Mouse (Mus musculus): Measurements from ENCODE around the gene Bpnt1. TPM values are rescaled to one million over a fixed set of nuclear protein-coding genes. Genes with fewer than 3 reads are reported as not detected.

The Bpnt1 gene
- polyA plus RNA-seq, 1 experiment from 2014 or later, result 108 TPM

DNA sequence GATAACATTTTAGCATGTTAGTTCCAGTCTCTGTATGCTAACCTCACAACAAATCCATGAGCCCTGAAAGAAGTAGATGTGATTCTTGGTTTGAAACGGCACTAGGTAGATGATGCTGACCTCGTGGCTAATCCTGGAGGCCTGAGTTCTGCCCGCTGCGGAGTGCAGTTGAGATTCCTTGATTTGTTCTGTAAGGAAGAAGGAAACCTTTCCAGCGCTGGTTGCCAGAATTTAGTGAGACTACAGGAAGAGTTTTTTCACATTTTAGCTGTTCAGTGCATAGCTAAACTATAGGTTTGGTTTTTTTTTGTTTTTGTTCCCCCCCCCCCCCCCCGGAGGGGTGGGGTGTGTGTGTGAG, 32.2 kb downstream of the Bpnt1 start:
- WGBS, result 23% methylated on average over 6 of the region's 6 CpGs
- DNase-seq (ENCODE audit: low spot score) (peak; percentile 10), ATAC-seq (replicated peaks; ENCODE audit: low FRiP score, low read depth) (no peak)
- Histone ChIP-seq H3K9ac (ENCODE audit: low read depth, low read length) (peak overlapping the region; percentile 44; the same call in 1 of the 2 replicates), H3K27ac (no peak overlapping the region), H3K27me3 (ENCODE audit: insufficient read depth, low read length) (no peaks in the 10 kb centered on the region), H3K9me3 (replicated peaks; ENCODE audit: low read length) (no peaks in the 10 kb centered on the region), H3K4me3 (replicated peaks; ENCODE audit: low read depth, low read length) (peak overlapping the region; percentile 94), H3K4me1 (replicated peaks; ENCODE audit: insufficient read depth, low read length) (peaks cover 12% of the 10 kb centered on the region; the same call in 1 of the 2 replicates), H3K4me2 (ENCODE audit: low read length) (peak overlapping the region; percentile 77), H3K36me3 (ENCODE audit: insufficient read depth, low read length) (peaks cover 5% of the 10 kb centered on the region; the same call in 1 of the 2 replicates)
- TF ChIP-seq CTCF (IDR thresholded peaks at IDR 0.05; ENCODE audit: low read depth), result no peak

DNA sequence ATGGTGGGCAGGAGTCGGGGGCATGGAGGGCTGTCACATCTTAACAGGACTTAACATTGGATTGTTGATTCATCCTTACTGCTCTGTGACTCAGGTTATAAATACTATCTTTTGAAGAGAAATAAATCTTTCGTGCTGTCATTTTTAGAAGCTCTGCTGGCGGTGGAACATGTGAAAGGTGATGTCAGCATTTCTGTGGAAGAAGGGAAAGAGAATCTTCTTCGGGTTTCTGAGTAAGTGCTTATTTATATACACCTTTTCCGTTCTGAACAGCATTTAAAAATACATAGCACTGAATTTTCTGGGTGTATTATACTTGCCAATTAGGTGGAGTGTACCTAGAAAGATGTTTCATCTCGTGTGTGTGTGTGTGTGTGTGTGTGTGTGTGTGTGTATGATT, 35.4 kb downstream of the Bpnt1 start:
- H3K9me3 ChIP-seq (replicated peaks; ENCODE audit: low read length), result no peaks in the 10 kb centered on the region
- ATAC-seq (replicated peaks; ENCODE audit: low FRiP score, low read depth) (no peak), DNase-seq (ENCODE audit: low spot score) (no peak)
- peaks cover 7% of the 10 kb centered on the region; the same call in 1 of the 2 replicates for H3K4me1 ChIP-seq (replicated peaks; ENCODE audit: insufficient read depth, low read length)
- H3K9ac ChIP-seq (ENCODE audit: low read depth, low read length), result no peak overlapping the region
- no peak overlapping the region for H3K27ac ChIP-seq
- H3K36me3 ChIP-seq (ENCODE audit: insufficient read depth, low read length), result peaks cover 20% of the 10 kb centered on the region
- WGBS, result 81% methylated on average over 6 of the region's 6 CpGs
- H3K27me3 ChIP-seq (ENCODE audit: insufficient read depth, low read length), result no peaks in the 10 kb centered on the region
- H3K4me3 ChIP-seq (replicated peaks; ENCODE audit: low read depth, low read length), result no peak overlapping the region
- no peak for TF ChIP-seq CTCF (IDR thresholded peaks at IDR 0.05; ENCODE audit: low read depth)
- H3K4me2 ChIP-seq (ENCODE audit: low read length), result no peak overlapping the region

DNA sequence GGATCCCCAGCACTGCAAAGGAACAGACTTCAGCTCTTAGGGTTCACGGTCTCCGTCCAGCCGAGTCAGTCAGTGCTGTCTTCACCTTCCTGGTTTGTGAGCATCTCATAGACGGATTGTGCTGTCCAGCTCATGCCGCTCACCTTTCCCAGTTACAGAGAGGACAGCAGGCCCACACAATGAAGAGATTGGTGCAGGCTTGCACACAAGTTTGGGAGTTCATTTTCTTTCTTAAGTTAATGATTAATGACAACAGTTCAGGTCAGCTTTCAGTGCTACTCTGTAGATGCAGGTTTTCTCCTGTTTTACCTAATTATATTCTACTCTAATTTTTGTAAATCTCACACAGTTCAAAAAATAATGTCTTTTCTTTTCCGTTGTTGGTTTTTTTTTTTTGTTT, 38.0 kb downstream of the Bpnt1 start:
- DNase-seq (ENCODE audit: low spot score) (no peak), ATAC-seq (replicated peaks; ENCODE audit: low FRiP score, low read depth) (no peak)
- Histone ChIP-seq H3K27ac (no peak overlapping the region), H3K9ac (ENCODE audit: low read depth, low read length) (no peak overlapping the region), H3K4me2 (ENCODE audit: low read length) (no peak overlapping the region), H3K9me3 (replicated peaks; ENCODE audit: low read length) (no peaks in the 10 kb centered on the region), H3K4me1 (replicated peaks; ENCODE audit: insufficient read depth, low read length) (no peaks in the 10 kb centered on the region), H3K36me3 (ENCODE audit: insufficient read depth, low read length) (peaks cover 37% of the 10 kb centered on the region), H3K4me3 (replicated peaks; ENCODE audit: low read depth, low read length) (no peak overlapping the region), H3K27me3 (ENCODE audit: insufficient read depth, low read length) (no peaks in the 10 kb centered on the region)
- TF ChIP-seq CTCF (IDR thresholded peaks at IDR 0.05; ENCODE audit: low read depth), result no peak
- WGBS, result 81% methylated on average over 6 of the region's 6 CpGs

DNA sequence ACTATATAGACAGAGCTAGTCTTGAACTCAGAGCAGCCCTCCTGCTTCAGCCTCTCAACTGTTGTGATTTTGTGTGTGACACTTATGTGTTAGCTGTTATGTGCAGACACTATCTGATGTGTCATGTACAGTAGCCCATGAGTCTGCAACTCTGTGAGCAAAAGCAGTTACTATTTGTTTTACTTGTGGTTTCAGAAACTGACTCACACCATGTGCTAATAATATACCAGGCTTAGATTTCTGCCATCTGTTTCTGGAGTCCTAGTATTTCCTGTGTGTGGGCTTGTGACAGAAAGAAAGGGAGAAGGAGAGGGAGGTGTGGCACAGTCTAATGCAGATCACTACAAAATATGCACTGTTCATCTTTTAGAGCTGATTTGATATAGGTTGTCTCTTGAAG, 44.4 kb downstream of the Bpnt1 start:
- DNase-seq (ENCODE audit: low spot score) (no peak), ATAC-seq (replicated peaks; ENCODE audit: low FRiP score, low read depth) (no peak)

DNA sequence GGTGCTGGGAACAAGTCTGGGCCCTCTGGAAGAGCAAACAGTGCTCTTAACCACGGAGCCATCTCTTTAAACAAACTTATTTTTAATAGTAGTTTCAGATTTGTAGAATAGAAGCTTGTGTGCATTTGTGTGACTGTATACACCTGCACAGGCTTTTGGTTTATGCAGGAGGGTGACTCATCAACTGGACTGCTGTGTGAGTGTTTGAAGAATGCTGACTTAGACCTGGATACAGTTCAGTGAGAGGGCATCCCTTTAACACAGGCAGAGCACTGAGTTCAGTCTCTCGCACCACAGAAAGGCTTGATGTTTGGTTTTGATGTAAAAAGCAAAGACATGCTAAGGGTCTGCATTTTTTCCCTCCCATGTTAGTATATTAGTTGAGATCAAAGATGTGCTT, 45.5 kb downstream of the Bpnt1 start:
- ATAC-seq (replicated peaks; ENCODE audit: low FRiP score, low read depth), result no peak
- Histone ChIP-seq H3K4me3 (replicated peaks; ENCODE audit: low read depth, low read length) (no peak overlapping the region), H3K9me3 (replicated peaks; ENCODE audit: low read length) (no peaks in the 10 kb centered on the region), H3K36me3 (ENCODE audit: insufficient read depth, low read length) (peaks cover 66% of the 10 kb centered on the region), H3K4me2 (ENCODE audit: low read length) (no peak overlapping the region), H3K9ac (ENCODE audit: low read depth, low read length) (no peak overlapping the region), H3K27me3 (ENCODE audit: insufficient read depth, low read length) (no peaks in the 10 kb centered on the region), H3K4me1 (replicated peaks; ENCODE audit: insufficient read depth, low read length) (no peaks in the 10 kb centered on the region), H3K27ac (no peak overlapping the region)
- DNase-seq (ENCODE audit: low spot score), result no peak
- TF ChIP-seq CTCF (IDR thresholded peaks at IDR 0.05; ENCODE audit: low read depth), result no peak
- WGBS, result 81% methylated on average over 2 of the region's 2 CpGs

More for the DNA sequence above, 44.4 kb downstream of the Bpnt1 start:
- H3K9me3 ChIP-seq (replicated peaks; ENCODE audit: low read length), result no peaks in the 10 kb centered on the region
- H3K27me3 ChIP-seq (ENCODE audit: insufficient read depth, low read length), result no peaks in the 10 kb centered on the region
- H3K4me2 ChIP-seq (ENCODE audit: low read length), result no peak overlapping the region
- no peak overlapping the region for H3K4me3 ChIP-seq (replicated peaks; ENCODE audit: low read depth, low read length)
- TF ChIP-seq CTCF (IDR thresholded peaks at IDR 0.05; ENCODE audit: low read depth), result no peak
- H3K4me1 ChIP-seq (replicated peaks; ENCODE audit: insufficient read depth, low read length), result no peaks in the 10 kb centered on the region
- H3K27ac ChIP-seq, result no peak overlapping the region
- no peak overlapping the region for H3K9ac ChIP-seq (ENCODE audit: low read depth, low read length)
- peaks cover 69% of the 10 kb centered on the region for H3K36me3 ChIP-seq (ENCODE audit: insufficient read depth, low read length)

DNA sequence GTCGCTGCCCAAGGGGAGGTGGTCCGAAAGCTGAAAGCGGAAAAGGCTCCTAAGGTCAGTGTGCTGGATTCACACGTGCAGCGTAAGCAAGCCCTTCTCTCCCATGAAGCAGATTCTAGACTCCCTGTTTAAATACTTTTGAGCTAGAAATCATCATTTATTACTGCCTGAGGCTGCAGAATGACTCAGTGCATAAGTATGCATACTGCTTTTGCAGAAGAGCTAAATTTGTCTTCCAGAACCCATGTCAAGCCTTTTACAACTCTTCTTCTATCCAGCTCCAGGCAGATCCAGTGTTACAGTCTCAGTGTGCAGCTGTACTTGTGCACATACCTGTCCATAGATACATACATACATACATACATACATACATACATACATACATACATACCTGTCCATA, 69.7 kb downstream of the Bpnt1 start:
- TF ChIP-seq CTCF (IDR thresholded peaks at IDR 0.05; ENCODE audit: low read depth), result no peak
- no peak overlapping the region for H3K4me2 ChIP-seq (ENCODE audit: low read length)
- no peaks in the 10 kb centered on the region for H3K4me1 ChIP-seq (replicated peaks; ENCODE audit: insufficient read depth, low read length)
- no peak overlapping the region for H3K27ac ChIP-seq
- DNase-seq (ENCODE audit: low spot score) (peak; percentile 5), ATAC-seq (replicated peaks; ENCODE audit: low FRiP score, low read depth) (no peak)
- peaks cover 64% of the 10 kb centered on the region for H3K36me3 ChIP-seq (ENCODE audit: insufficient read depth, low read length)
- WGBS, result 90% methylated on average over 5 of the region's 5 CpGs
- no peak overlapping the region for H3K9ac ChIP-seq (ENCODE audit: low read depth, low read length)
- H3K9me3 ChIP-seq (replicated peaks; ENCODE audit: low read length), result no peaks in the 10 kb centered on the region
- H3K27me3 ChIP-seq (ENCODE audit: insufficient read depth, low read length), result no peaks in the 10 kb centered on the region
- no peak overlapping the region for H3K4me3 ChIP-seq (replicated peaks; ENCODE audit: low read depth, low read length)

DNA sequence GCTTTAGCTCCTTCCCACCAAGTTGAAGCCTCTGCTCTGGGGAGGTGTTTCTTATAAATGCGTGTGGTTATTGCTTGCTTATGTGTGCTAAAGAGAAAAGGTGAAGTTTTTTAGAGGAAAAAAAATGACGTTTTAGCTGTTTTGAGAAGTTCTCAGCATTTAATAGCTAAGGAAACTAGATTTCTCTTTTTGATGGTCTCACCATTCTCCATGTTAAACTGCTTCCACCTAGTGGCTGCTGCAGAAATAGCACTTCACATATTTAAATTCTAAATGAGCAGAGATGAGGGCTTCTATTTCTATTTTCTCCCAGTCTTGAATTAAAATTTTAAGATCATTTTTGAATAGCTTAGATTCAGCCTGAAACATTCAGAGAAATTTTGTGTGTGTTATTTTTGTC, 72.1 kb downstream of the Bpnt1 start:
- Histone ChIP-seq H3K4me1 (replicated peaks; ENCODE audit: insufficient read depth, low read length) (no peaks in the 10 kb centered on the region), H3K4me2 (ENCODE audit: low read length) (no peak overlapping the region), H3K9me3 (replicated peaks; ENCODE audit: low read length) (no peaks in the 10 kb centered on the region), H3K9ac (ENCODE audit: low read depth, low read length) (no peak overlapping the region), H3K4me3 (replicated peaks; ENCODE audit: low read depth, low read length) (no peak overlapping the region), H3K27ac (no peak overlapping the region), H3K36me3 (ENCODE audit: insufficient read depth, low read length) (peaks cover 64% of the 10 kb centered on the region), H3K27me3 (ENCODE audit: insufficient read depth, low read length) (no peaks in the 10 kb centered on the region)
- TF ChIP-seq CTCF (IDR thresholded peaks at IDR 0.05; ENCODE audit: low read depth), result peak; percentile 85
- peak; percentile 71 for DNase-seq (ENCODE audit: low spot score)
- ATAC-seq (replicated peaks; ENCODE audit: low FRiP score, low read depth), result no peak
- WGBS, result 30% methylated on average over 2 of the region's 2 CpGs

Data from kidney, postnatal 0 days (tissue).